Mouse (Mus musculus): Measurements from ENCODE around the gene Mrps34.

The Mrps34 gene

GRCm38 (mm10) chr17:24894995-24895547 is at the start of gene Mrps34, which contains the start of gene Eme2:
Gene Mrps34 (plus strand): TSS chr17:24895116.
Gene Eme2 (minus strand): TSS chr17:24895087.
- DNase-seq (ENCODE audit: low spot score in 2 of 2) = peak; percentile 85 to 90

- DNase-seq (ENCODE audit: low spot score in 2 of 2) = no peak
Observed at GRCm38 (mm10) chr17:24847386-24847785, 47.5 kb upstream of the Mrps34 start.

GRCm38 (mm10) chr17:24848600-24849031 is 46.3 kb upstream of the Mrps34 start:
- no peak for DNase-seq (ENCODE audit: low spot score in 2 of 2)

GRCm38 (mm10) chr17:24849733-24850064 is 45.2 kb upstream of the Mrps34 start:
- DNase-seq (ENCODE audit: low spot score in 2 of 2) = no peak

GRCm38 (mm10) chr17:24850065-24850772 is 44.7 kb upstream of the Mrps34 start, which contains the start of gene Fahd1:
Gene Fahd1 (minus strand): TSS chr17:24850364.
- DNase-seq (ENCODE audit: low spot score in 2 of 2) = peak; percentile 95 to 98

- no peak for DNase-seq (ENCODE audit: low spot score in 2 of 2)
Observed at GRCm38 (mm10) chr17:24850773-24851127, 44.2 kb upstream of the Mrps34 start.

GRCm38 (mm10) chr17:24851381-24852125 is 43.4 kb upstream of the Mrps34 start:
- DNase-seq (ENCODE audit: low spot score in 2 of 2) = no peak

GRCm38 (mm10) chr17:24855838-24856464 is 39.0 kb upstream of the Mrps34 start:
- DNase-seq (ENCODE audit: low spot score in 2 of 2) = no peak

- DNase-seq (ENCODE audit: low spot score in 2 of 2) = no peak
Observed at GRCm38 (mm10) chr17:24856589-24856988, 38.3 kb upstream of the Mrps34 start.

- no peak for DNase-seq (ENCODE audit: low spot score in 2 of 2)
Observed at GRCm38 (mm10) chr17:24857831-24858470, 37.0 kb upstream of the Mrps34 start.

GRCm38 (mm10) chr17:24858967-24859366 is 35.9 kb upstream of the Mrps34 start:
- no peak for DNase-seq (ENCODE audit: low spot score in 2 of 2)

GRCm38 (mm10) chr17:24860076-24860475 is 34.8 kb upstream of the Mrps34 start:
- DNase-seq (ENCODE audit: low spot score in 2 of 2) = no peak

GRCm38 (mm10) chr17:24861785-24862184 is 33.1 kb upstream of the Mrps34 start:
- no peak for DNase-seq (ENCODE audit: low spot score in 2 of 2)

GRCm38 (mm10) chr17:24865776-24866175 is 29.1 kb upstream of the Mrps34 start, which contains the start of gene Igfals:
Gene Igfals (plus strand): TSS chr17:24865997.
- DNase-seq (ENCODE audit: low spot score in 2 of 2) = no peak

- DNase-seq (ENCODE audit: low spot score in 2 of 2) = peak in 1 of 2 experiments; percentile 27
Observed at GRCm38 (mm10) chr17:24867914-24868313, 27.0 kb upstream of the Mrps34 start.

- DNase-seq (ENCODE audit: low spot score in 2 of 2) = no peak
Observed at GRCm38 (mm10) chr17:24873695-24874404, 21.1 kb upstream of the Mrps34 start.

- no peak for DNase-seq (ENCODE audit: low spot score in 2 of 2)
Observed at GRCm38 (mm10) chr17:24874405-24874745, 20.5 kb upstream of the Mrps34 start.

GRCm38 (mm10) chr17:24874989-24875388 is 19.9 kb upstream of the Mrps34 start:
- DNase-seq (ENCODE audit: low spot score in 2 of 2) = no peak

- no peak for DNase-seq (ENCODE audit: low spot score in 2 of 2)
Observed at GRCm38 (mm10) chr17:24877336-24878116, 17.4 kb upstream of the Mrps34 start.

GRCm38 (mm10) chr17:24878117-24878397 is 16.9 kb upstream of the Mrps34 start:
- DNase-seq (ENCODE audit: low spot score in 2 of 2) = no peak

- no peak for DNase-seq (ENCODE audit: low spot score in 2 of 2)
Observed at GRCm38 (mm10) chr17:24878531-24878930, 16.4 kb upstream of the Mrps34 start.
